Mouse (Mus musculus): ENCODE data around the gene Fbxo8. TPM values are rescaled to one million over a fixed set of nuclear protein-coding genes. Genes with fewer than 3 reads are reported as not detected.

Fbxo8 gene
- total RNA-seq, 2 experiments from 2014 or later, result 48.8 to 54.9 TPM

GRCm38 (mm10) chr8:56611736-56612135, 60.8 kb downstream of the Fbxo8 start:
- DNase-seq, result no peak

GRCm38 (mm10) chr8:56614235-56614634, 63.3 kb downstream of the Fbxo8 start:
- no peak for DNase-seq

GRCm38 (mm10) chr8:56615005-56615404, 64.1 kb downstream of the Fbxo8 start:
- DNase-seq, result peak; percentile 76

GRCm38 (mm10) chr8:56616260-56616659, 65.4 kb downstream of the Fbxo8 start:
- peak; percentile 51 for DNase-seq

- no peak for DNase-seq
Measured at GRCm38 (mm10) chr8:56617271-56617670, 66.4 kb downstream of the Fbxo8 start.

GRCm38 (mm10) chr8:56619056-56619455, 68.2 kb downstream of the Fbxo8 start:
- DNase-seq, result no peak

- no peak for DNase-seq
Measured at GRCm38 (mm10) chr8:56619571-56619970, 68.7 kb downstream of the Fbxo8 start.

GRCm38 (mm10) chr8:56620691-56621090, 69.8 kb downstream of the Fbxo8 start:
- DNase-seq, result no peak

GRCm38 (mm10) chr8:56621093-56621492, 70.2 kb downstream of the Fbxo8 start:
- DNase-seq, result no peak

GRCm38 (mm10) chr8:56622470-56623024, 71.7 kb downstream of the Fbxo8 start:
- no peak for DNase-seq

GRCm38 (mm10) chr8:56623346-56623745, 72.5 kb downstream of the Fbxo8 start:
- no peak for DNase-seq

GRCm38 (mm10) chr8:56629160-56629559, 78.3 kb downstream of the Fbxo8 start:
- no peak for DNase-seq

GRCm38 (mm10) chr8:56639277-56639676, 88.4 kb downstream of the Fbxo8 start:
- DNase-seq, result no peak

Small RNA genes lying within 50 kb of the gene (microRNA-seq; reads per million reads assigned to microRNA genes)
- gene Gm25992, result not detected

Other genes starting within 250 kb of the Fbxo8 start
- gene Cep44, start within 50 bp of the Fbxo8 start, total RNA-seq (2021), result 10 to 100 TPM; 19.5 to 26.7 TPM

Data from adrenal gland, postnatal 10 days (tissue).